Mouse (Mus musculus) gastrocnemius, postnatal 36 days (tissue): Measurements from ENCODE around the gene Ccl11. TPM values are rescaled to one million over a fixed set of nuclear protein-coding genes. Genes with fewer than 3 reads are reported as not detected.

Source experiments
- DNase-seq, 2 experiments: peaks; one replicate each; pipeline ENCODE4 v3.0.0; 2022
- intact Hi-C: fragments of 180-260 bp; cut with DNase I; formaldehyde crosslinking; loops from one replicate; pipeline ENCODE4 v1.15.1; 2025
- long read RNA-seq, 2 experiments: library from polyadenylated mRNA; stranded (forward); transcript quantifications; one replicate each; pipeline ENCODE4 v2.0.0; 2021
- total RNA-seq, 2 experiments: library from RNA; stranded (reverse); gene quantifications; 2 replicates each; pipeline ENCODE4 v1.2.3; 2021

Gene Ccl11
- total RNA-seq: 10 to 100 TPM; 19.5 to 20.9 TPM
- long read RNA-seq, experiment 1, transcript Ccl11-201 (3 exons, 1,082 nt): major isoform, 7 of 8 reads
- long read RNA-seq, experiment 1, partial matches to known transcripts: 1 of 8 reads
- long read RNA-seq, experiment 1, other reads (novel, unspliced or antisense): 0 of 8 reads
- long read RNA-seq, experiment 2, transcript Ccl11-201 (3 exons, 1,082 nt): major isoform, 12 of 17 reads
- long read RNA-seq, experiment 2, partial matches to known transcripts: 5 of 17 reads
- long read RNA-seq, experiment 2, other reads (novel, unspliced or antisense): 0 of 17 reads

DNA sequence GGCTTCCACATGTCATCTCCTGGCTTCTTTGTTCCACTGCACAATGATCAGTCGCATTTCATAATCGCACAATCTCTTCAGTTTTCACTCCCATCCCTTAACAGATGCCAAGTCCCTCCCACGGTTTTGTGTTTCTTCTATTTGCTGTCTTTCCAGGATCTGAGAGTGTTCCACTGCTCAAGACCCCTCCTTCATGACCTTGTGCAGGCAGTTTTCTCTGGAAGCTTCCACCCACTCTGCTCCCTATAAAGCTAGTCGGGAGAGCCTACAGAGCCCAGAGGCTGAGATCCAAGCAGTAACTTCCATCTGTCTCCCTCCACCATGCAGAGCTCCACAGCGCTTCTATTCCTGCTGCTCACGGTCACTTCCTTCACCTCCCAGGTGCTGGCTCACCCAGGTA is at the start of gene Ccl11:
Ccl11 (plus strand) TSS at position 178 of the 400 bp plus-strand sequence.
- peak in 1 of 2 experiments; percentile 34 for DNase-seq
- intact Hi-C loops: no loop called here

DNA sequence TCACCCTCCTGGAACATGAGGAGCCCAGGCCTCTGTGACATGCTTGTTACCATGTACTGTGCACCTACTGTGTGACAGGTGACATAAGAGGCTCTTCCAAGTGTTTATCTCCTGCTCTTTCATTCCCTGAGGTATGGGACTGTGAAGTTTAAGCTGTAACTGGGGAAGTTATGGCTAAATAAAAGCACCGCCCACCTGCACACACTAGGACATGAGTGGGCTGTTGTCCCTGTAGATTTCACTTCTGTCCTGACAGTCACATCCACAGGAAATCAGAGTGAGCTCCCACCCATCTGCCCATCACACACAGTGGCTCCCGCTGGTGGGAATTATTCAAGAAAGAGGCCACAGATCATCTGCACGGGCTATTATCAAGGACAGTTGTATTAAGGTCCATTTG is 47.5 kb upstream of the Ccl11 start:
- no peak for DNase-seq
- intact Hi-C loops: no loop called here

- intact Hi-C loops: no loop called here
Observed at GRCm38 (mm10) chr11:82011411-82012193, 46.0 kb upstream of the Ccl11 start.

DNA sequence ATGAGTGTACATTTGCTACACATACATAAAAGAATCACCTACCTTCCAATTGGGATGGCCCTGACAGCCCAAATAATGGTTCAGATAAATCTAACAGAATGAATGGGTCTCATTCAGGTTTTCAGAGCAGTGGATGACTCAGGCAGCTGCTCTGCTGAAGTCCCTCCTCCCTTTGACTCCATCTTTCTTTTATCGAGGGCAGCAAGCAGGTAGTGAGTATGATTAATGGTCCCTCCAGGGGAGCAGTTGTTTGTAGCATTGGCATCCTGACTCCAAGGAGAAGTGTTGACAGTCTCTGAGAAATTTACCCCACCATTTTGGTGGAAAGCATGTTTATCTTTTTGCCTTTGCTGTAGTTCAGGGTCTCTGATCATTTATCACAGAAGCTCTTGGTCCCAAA is 43.9 kb upstream of the Ccl11 start:
- no peak for DNase-seq
- intact Hi-C loops: no loop called here

More at GRCm38 (mm10) chr11:82011411-82012193, 46.0 kb upstream of the Ccl11 start:
- DNase-seq: no peak

- intact Hi-C loops: no loop called here
- DNase-seq: no peak
Observed at GRCm38 (mm10) chr11:82015066-82015465, 42.6 kb upstream of the Ccl11 start.

DNA sequence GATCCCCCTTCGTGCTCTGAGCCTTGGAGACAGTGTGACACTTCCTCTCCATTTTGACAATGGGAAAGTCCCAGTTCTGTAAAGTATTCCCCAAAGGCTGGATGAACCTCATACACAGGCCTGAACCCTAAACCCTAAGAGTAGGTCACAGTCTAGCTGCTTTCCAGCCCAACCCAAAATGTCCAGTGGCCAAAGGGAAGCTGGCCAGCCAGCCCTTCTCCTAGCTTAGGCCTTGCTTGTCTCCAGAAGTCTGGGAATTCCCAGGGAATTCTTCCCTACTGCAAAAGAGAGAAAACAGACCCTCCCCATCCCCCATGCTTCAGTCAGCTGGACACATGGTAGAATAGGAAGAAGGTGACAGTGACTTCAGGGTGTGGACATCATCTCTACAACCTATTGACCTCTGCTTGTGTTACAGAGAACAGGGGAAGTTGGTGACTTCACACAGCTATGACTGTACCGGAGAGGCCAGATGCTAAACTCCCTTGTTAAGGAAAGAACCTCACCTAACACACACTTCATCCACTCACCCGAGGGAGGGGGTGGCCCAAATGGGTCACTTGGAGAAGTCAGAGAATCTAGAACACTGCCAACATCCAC is 41.3 kb upstream of the Ccl11 start:
- intact Hi-C loops: no loop called here
- DNase-seq: peak; percentile 41 to 43

DNA sequence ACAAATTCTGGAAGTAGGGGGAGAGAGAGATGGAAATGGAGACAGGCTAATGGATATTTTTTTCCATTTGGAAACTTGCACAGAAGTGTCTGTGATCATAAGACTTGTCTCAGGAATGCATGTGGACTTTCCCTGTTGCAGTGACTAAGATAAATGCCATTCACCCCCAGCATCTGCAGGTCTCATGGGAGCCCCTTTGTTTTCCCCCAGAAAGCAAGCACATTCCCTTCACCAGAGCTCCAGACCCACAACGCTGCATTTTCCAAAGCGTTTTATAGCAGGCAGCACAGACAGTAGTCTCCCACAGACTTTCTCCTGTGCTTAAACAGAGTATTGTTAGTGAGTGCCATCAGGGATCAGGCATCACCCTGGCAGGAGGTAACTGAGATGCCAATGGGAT is 38.2 kb upstream of the Ccl11 start:
- DNase-seq: no peak
- intact Hi-C loops: no loop called here

- no peak for DNase-seq
- intact Hi-C loops: no loop called here
Observed at GRCm38 (mm10) chr11:82019793-82020192, 37.8 kb upstream of the Ccl11 start.

GRCm38 (mm10) chr11:82021406-82021805 is 36.2 kb upstream of the Ccl11 start:
- DNase-seq: no peak
- intact Hi-C loops: no loop called here

- intact Hi-C loops: no loop called here
- no peak for DNase-seq
Observed at GRCm38 (mm10) chr11:82022504-82023056, 35.0 kb upstream of the Ccl11 start.

GRCm38 (mm10) chr11:82023769-82024168 is 33.9 kb upstream of the Ccl11 start:
- intact Hi-C loops: no loop called here
- peak in 1 of 2 experiments; percentile 23 for DNase-seq

GRCm38 (mm10) chr11:82030171-82030570 is 27.5 kb upstream of the Ccl11 start:
- DNase-seq: no peak
- intact Hi-C loops: no loop called here

GRCm38 (mm10) chr11:82032136-82032535 is 25.5 kb upstream of the Ccl11 start:
- intact Hi-C loops: no loop called here

DNA sequence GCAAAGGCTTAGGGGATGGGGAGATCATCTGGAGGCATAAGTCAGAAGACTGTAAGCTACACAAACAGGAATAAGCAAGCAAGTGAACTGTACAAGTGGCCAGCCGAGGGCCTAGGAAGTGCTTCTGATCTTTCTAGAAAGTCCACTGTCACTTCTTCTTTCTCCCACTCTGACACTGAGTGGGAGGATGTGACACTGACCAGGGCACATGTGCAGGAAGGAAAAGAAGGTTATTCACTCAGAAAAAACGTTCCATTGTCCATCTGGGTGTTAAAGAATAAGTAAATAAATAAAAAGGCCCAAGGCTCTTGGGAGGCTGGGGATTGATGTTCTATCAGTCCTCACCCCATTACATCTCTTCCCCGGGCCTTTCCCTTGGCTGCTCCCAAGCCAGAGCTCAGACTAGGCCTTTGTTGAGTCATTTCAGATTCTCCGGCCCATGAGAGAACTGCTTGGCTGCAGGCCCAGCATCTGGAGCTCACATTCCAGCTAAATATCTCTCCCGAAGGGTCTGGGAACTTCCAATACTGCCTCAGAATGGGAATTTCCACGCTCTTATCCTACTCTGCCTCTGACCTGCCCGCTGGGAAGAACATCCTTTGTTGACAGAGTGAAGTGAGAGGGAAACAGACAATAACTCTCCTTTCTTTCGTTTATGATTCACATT is 24.8 kb upstream of the Ccl11 start:
- intact Hi-C loops: no loop called here
- peak; percentile 80 to 82 for DNase-seq

More at GRCm38 (mm10) chr11:82032136-82032535, 25.5 kb upstream of the Ccl11 start:
- DNase-seq: no peak

DNA sequence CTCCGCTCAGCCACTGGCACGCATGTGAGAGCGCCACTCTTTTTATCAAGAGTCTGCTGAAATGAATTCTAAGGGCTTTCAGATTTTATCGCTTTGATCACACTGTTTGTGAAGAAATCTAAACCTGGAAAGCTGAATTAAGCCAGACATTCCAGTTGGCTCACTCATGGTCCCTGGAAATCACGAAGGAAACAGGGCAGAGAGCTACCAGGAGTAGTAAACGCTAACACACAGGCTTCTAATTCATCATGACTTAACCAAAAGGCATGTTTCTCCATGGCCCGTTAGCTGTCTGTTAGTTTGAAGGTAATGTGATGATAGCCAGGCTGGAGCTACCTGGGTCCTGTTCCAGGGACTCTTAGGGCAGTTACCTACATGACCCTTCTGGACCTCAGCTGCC is 23.2 kb upstream of the Ccl11 start:
- intact Hi-C loops: no loop called here
- no peak for DNase-seq

GRCm38 (mm10) chr11:82035356-82035755 is 22.3 kb upstream of the Ccl11 start, which contains the start of gene Ccl2:
Gene Ccl2, plus strand, starts transcription at chr11:82035571.
- intact Hi-C loops: no loop called here
- DNase-seq: peak; percentile 69 to 75

DNA sequence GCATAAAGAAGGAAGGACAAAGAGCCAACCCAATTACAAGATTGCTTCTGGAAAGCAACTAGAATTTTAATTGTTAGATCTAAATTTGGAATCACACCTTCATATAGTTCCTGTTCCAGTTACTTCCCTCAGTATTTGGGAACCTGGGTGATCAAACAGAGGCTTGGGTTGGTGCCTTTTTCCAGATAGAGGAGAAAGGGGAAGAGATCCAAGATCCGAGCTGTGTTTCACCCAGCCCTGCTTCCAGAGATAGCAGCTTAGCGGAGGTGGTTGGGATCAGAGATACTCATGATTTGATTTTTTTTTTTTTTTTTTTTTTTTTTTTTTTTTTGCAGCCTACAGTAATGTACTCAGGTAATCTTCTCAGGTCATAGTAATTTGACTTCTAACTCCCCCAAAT is 21.8 kb upstream of the Ccl11 start:
- no peak for DNase-seq
- intact Hi-C loops: no loop called here

DNA sequence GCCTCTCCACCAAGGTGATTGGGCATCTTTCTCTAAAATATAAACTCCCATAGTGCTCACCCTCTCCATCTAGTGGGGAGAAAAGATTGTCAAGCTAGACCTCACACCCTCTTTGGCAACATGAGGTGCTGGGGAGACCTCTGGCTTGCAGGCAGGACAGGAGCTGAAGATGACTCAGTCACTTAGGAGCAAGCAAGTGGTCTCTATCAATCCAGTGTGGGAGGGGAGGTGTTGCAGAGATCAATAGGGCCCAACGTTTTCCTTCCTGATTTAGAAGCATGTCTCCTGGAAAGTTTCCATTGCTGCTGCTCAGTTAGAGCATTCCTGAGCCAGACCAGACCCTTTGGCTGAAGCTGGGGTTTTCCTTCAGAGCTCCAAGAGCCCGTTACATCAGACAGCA is 19.1 kb upstream of the Ccl11 start, which contains the start of gene Gm17268:
Gm17268 (minus strand) TSS at position 28 of the 400 bp plus-strand sequence.
- intact Hi-C loops: no loop called here
- no peak for DNase-seq

DNA sequence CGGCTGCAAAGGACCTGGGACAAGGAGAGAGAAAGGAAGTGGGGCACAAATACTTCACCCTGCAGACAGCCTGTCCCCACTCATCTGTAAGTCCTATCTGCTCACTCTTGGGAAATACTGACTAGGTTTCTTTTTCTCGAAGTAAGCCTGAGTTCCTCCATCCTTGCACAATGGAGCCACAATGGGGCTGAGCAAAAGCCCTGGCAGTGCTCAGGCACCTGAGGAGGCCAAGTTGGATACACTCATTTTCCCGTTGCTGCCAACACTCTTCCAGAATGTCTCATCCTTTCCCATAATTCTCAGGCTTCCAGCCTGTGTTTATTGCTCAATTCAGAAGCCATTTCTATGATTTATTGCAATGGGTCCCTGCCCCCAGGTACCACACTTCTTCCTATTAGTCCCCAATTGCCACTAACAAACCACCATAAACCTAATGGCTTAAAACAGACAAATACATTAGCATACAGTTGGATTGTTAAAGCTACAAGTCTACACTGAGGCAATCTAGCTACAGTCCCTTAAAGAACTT is 18.4 kb upstream of the Ccl11 start:
- intact Hi-C loops: no loop called here
- no peak for DNase-seq

- intact Hi-C loops: no loop called here
- DNase-seq: no peak
Observed at GRCm38 (mm10) chr11:82041671-82042080, 15.9 kb upstream of the Ccl11 start.
